Mouse (Mus musculus): ENCODE results near the gene Ift22. TPM values are rescaled to one million over a fixed set of nuclear protein-coding genes. Genes with fewer than 3 reads are reported as not detected.

Ift22 gene
- polyA plus RNA-seq (2015; fragmentation: Nextera tagmentation; extraction: Ambion mirVana): 123 and 126 TPM in 2 replicates

DNA sequence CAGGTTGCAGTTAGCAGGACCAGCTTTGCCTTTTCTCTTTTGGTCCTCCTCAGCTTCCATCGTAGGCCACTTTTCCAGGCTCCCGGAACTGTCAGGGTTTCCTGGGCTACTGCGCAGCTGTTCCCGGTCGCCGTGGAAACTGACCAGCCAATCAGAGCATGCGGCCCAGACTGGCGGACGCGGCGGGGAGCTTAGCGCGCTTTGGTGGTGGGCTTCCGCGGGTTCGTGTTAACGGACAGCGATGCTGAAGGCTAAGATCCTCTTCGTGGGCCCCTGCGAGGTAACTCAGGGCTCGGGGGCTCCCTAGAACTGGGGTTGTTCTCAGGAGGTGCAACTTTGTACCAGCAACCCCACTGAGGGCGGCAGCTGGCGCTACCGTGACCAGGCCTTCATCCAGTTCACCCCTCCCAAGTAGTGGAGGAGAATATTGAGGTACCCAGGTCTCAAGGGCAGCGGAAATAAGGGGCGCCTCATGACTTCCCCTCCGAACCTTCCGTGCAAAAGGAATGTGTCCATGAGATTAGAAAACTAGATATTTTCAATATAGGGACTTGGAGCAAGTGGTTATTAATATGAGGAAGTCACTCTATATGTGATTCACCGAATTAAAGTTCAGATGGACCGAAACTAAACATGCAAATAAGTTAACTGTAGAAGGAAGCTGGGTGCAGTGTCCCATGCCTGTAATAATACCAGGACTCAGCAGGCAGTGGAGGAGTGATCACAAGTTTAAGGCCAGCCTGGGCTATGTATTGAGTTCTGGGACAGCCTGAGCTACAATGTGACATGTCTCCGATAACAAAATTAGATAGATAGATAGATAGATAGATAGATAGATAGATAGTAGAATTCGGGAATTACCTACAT, at the start of gene Ift22:
Ift22 (plus strand) TSS at position 160 of the 867 bp plus-strand sequence.
- Histone ChIP-seq H3K4me2 (peak within 1 kb of the TSS; percentile 63), H3K4me3 (peak within 1 kb of the TSS; percentile 56), H3K9ac (peak within 1 kb of the TSS; percentile 70), H3K4me1 (peaks cover 14% of the 10 kb centered on the region), H3K27ac (no peak within 1 kb of the TSS), H3K27me3 (no peaks in the 10 kb centered on the region), H3K9me3 (replicated peaks) (no peaks in the 10 kb centered on the region), H3K36me3 (ENCODE audit: poor library complexity, severe bottlenecking) (peaks cover 25% of the 10 kb centered on the region)
- ATAC-seq: peak; percentile 97
- WGBS: 10% methylated on average over 32 of the region's 32 CpGs

DNA sequence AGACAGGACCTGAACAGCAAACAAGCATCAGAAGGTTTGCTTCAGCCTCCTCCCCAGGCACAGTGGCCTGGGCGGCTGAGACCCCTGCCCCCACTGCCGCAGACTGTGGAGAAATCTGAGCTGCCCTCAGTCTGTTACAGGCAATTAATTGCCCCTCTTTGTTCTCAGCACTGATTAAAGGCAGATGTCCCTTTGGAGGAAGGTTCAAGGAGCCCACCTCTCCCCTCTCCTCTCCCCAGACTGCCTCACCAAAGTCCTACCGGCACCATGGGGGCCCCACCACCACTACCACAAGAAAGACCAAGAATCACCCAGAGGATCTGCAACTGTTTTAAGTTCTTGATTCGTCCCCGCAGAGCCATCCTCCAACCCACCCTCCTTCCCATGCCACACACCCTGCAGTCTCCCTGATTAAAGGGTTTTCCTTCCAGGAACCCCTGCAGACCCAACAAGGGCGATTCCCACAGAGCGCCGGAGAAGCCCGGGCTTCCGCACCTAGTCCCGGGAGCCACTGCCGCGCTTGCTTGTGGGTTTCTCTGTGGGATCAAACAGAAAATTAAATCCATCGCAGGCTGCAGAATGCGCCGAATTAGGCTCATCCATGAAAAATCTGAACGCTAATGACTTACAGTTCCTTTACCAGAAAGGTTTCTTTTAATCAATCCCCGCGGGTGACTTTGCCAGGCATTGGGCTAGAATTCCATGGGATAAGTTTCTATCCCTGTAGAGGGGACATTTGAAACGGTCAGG, 46.6 kb upstream of the Ift22 start:
- ATAC-seq: no peak
- Histone ChIP-seq H3K36me3 (ENCODE audit: poor library complexity, severe bottlenecking) (no peaks in the 10 kb centered on the region), H3K9me3 (replicated peaks) (no peaks in the 10 kb centered on the region), H3K4me2 (peak overlapping the region; percentile 34), H3K4me1 (peaks cover 27% of the 10 kb centered on the region), H3K9ac (peak overlapping the region; percentile 30), H3K4me3 (no peak overlapping the region), H3K27ac (no peak overlapping the region), H3K27me3 (no peaks in the 10 kb centered on the region)
- 4% methylated on average over 20 of the region's 20 CpGs for WGBS

DNA sequence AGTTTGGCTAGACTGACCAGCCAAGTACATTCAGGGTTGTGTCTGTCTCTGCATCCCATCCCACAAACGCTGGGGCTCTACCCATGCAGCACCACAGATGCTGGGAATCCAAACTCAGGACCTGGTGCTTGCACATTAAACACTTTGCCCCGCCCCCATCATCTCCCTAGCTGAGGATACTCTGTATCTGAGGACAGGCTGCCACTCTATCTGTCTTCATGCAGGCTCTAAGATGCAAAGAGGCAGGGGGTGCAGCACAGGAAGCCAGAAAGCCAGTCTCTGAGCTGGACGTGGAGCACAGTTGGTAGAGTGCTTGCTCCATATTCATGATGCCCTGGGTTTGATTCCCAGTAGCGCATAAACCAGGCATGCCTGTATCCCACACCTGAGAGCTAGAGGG, 45.1 kb upstream of the Ift22 start:
- H3K4me3 ChIP-seq: no peak overlapping the region
- no peaks in the 10 kb centered on the region for H3K36me3 ChIP-seq (ENCODE audit: poor library complexity, severe bottlenecking)
- no peaks in the 10 kb centered on the region for H3K27me3 ChIP-seq
- no peaks in the 10 kb centered on the region for H3K9me3 ChIP-seq (replicated peaks)
- H3K27ac ChIP-seq: no peak overlapping the region
- 60% methylated on average over 4 of the region's 4 CpGs for WGBS
- H3K4me2 ChIP-seq: no peak overlapping the region
- ATAC-seq: no peak
- H3K4me1 ChIP-seq: peaks cover 27% of the 10 kb centered on the region
- H3K9ac ChIP-seq: no peak overlapping the region

- Histone ChIP-seq H3K4me1 (peaks cover 27% of the 10 kb centered on the region), H3K9me3 (replicated peaks) (no peaks in the 10 kb centered on the region), H3K4me3 (no peak overlapping the region), H3K27me3 (no peaks in the 10 kb centered on the region), H3K4me2 (no peak overlapping the region), H3K36me3 (ENCODE audit: poor library complexity, severe bottlenecking) (no peaks in the 10 kb centered on the region), H3K9ac (no peak overlapping the region), H3K27ac (peak overlapping the region; percentile 55; the same call in 1 of the 2 replicates)
- ATAC-seq: no peak
- WGBS: 54% methylated on average over 9 of the region's 9 CpGs
These were observed 44.7 kb upstream of the Ift22 start for GRCm38 (mm10) chr5:136863276-136863675.

DNA sequence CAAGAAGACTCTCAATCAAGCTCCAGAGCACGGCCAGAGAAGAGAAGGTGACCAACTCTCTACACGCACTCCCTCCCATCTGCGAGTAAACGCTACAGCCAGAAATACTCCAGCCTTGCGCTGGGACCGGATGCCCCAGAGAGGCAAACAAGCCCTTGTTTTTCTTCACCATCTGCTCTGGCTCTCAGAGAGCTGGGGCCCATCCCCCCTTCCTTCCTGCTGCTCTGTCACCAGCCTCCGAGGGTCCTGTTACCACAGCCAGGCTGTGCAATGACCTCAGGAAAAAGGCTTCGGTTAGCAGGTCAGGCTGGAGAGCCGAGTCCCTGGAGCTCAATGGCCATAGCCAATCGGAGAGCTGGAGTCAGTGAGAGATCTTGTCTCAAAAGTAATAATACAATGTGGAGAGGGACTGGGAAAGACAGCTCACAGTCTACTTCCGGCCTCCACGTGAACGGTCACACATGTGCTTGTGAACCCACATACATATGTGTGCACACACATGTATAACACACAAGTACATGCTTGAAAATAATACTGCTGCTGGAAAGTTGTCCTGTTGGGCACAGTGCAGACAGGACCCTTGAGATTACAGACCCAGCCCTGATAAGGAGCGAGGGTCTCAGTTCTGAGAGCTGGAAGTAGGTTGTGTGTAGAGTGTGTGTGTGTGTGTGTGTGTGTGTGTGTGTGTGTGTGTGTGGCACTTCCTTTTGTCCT, 43.8 kb upstream of the Ift22 start:
- ATAC-seq: peak; percentile 53; the same call in 1 of the 2 replicates
- Histone ChIP-seq H3K9me3 (replicated peaks) (no peaks in the 10 kb centered on the region), H3K27ac (peak overlapping the region; percentile 55; the same call in 1 of the 2 replicates), H3K36me3 (ENCODE audit: poor library complexity, severe bottlenecking) (no peaks in the 10 kb centered on the region), H3K4me3 (no peak overlapping the region), H3K9ac (no peak overlapping the region), H3K4me2 (0 out of 2 replicates have a peak overlapping the region, but pooled peaks have one; percentile 14), H3K27me3 (no peaks in the 10 kb centered on the region), H3K4me1 (peaks cover 27% of the 10 kb centered on the region)
- WGBS: 22% methylated on average over 14 of the region's 14 CpGs

GRCm38 (mm10) chr5:136867706-136868105, 40.2 kb upstream of the Ift22 start:
- 79% methylated on average over 5 of the region's 5 CpGs for WGBS
- Histone ChIP-seq H3K27me3 (no peaks in the 10 kb centered on the region), H3K27ac (no peak overlapping the region), H3K4me1 (peaks cover 17% of the 10 kb centered on the region), H3K4me3 (no peak overlapping the region), H3K4me2 (no peak overlapping the region), H3K9me3 (replicated peaks) (no peaks in the 10 kb centered on the region), H3K9ac (no peak overlapping the region), H3K36me3 (ENCODE audit: poor library complexity, severe bottlenecking) (no peaks in the 10 kb centered on the region)
- no peak for ATAC-seq

- H3K9ac ChIP-seq: no peak overlapping the region
- 72% methylated on average over 10 of the region's 10 CpGs for WGBS
- no peak overlapping the region for H3K4me3 ChIP-seq
- no peaks in the 10 kb centered on the region for H3K36me3 ChIP-seq (ENCODE audit: poor library complexity, severe bottlenecking)
- no peaks in the 10 kb centered on the region for H3K4me1 ChIP-seq
- H3K4me2 ChIP-seq: no peak overlapping the region
- no peaks in the 10 kb centered on the region for H3K27me3 ChIP-seq
- H3K9me3 ChIP-seq (replicated peaks): no peaks in the 10 kb centered on the region
- ATAC-seq: no peak
- no peak overlapping the region; the same call in 1 of the 2 replicates for H3K27ac ChIP-seq
These were observed 38.4 kb upstream of the Ift22 start for GRCm38 (mm10) chr5:136869451-136870114.

GRCm38 (mm10) chr5:136872417-136872816, 35.5 kb upstream of the Ift22 start:
- no peaks in the 10 kb centered on the region for H3K4me1 ChIP-seq
- H3K27me3 ChIP-seq: no peaks in the 10 kb centered on the region
- 90% methylated on average over 8 of the region's 8 CpGs for WGBS
- H3K4me2 ChIP-seq: no peak overlapping the region
- no peak overlapping the region for H3K27ac ChIP-seq
- no peaks in the 10 kb centered on the region for H3K36me3 ChIP-seq (ENCODE audit: poor library complexity, severe bottlenecking)
- H3K4me3 ChIP-seq: no peak overlapping the region
- H3K9ac ChIP-seq: no peak overlapping the region
- no peaks in the 10 kb centered on the region for H3K9me3 ChIP-seq (replicated peaks)
- no peak for ATAC-seq

DNA sequence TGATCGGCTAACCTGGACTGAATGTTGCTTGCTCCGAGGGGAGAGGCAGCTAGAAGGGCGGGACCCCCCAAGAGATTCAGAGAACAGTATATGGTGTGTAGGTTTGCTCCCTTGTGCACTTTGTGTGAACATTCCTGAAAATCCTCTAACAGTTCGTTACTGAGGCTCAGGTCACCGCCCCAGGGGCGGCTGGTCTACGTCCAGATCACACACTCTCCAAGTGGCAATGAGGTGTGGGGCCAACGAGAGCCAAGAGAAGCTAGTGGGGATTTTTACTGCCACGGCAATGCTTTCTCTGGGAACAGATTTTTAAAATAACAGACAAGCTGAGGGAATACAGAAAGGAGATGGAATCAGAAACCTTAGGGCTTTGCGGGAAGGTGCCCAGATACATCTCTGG, 33.7 kb upstream of the Ift22 start:
- WGBS: 79% methylated on average over 10 of the region's 10 CpGs
- H3K4me2 ChIP-seq: no peak overlapping the region

DNA sequence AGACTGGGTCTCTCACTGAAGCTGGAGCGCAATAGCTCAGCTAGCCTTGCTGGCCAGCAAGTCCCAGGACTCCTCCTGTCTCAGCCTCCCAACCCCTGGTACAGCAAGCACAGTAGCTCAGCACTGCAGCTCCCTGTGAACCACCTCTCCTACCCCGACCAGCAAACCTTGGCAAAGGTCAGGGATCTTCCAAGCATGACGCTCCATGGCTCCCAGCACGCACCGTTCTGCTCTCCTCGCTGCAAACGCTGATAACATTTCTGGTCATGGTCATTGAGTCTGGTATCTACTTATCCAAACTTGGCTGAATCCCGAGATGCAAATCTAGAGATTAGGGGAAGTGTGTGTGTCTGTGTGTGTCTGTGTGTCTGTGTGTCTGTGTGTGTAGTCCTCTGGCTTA, 27.8 kb upstream of the Ift22 start:
- ATAC-seq: no peak
- WGBS: 87% methylated on average over 8 of the region's 8 CpGs

More for the DNA sequence above, 33.7 kb upstream of the Ift22 start:
- Histone ChIP-seq H3K36me3 (ENCODE audit: poor library complexity, severe bottlenecking) (no peaks in the 10 kb centered on the region), H3K27ac (no peak overlapping the region), H3K9ac (no peak overlapping the region), H3K9me3 (replicated peaks) (no peaks in the 10 kb centered on the region), H3K27me3 (no peaks in the 10 kb centered on the region), H3K4me3 (no peak overlapping the region), H3K4me1 (no peaks in the 10 kb centered on the region)
- no peak for ATAC-seq

DNA sequence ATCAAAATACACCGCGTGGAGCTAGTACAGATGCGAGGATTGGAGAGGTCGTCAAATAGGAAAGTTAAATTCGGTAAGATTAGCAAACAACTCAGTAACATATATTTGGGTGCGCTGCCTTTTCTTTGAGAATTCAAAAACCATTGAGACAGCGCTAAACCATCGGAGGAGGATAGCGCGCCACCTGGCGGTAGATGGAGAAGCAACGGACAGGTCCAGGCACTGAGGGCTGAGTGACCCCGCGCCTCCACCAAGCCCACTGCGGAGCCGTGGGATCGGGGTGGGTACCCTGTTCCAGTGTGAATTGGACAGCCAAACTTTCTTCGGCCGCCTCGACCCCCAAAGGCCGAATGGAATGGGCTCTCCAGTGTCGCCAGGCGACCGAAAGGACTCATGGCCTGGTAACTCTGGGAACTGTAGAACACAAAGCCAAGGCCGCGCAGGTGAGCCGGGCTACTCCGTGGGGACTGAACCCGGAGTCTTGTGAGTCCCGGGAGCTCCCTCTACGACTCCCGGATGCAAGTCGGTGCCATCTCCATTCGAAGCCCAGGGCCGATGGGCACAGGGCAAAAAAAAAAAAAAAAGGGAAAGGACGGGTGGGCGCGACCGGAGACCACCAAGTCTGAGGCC, 26.5 kb upstream of the Ift22 start:
- WGBS: 7% methylated on average over 39 of the region's 39 CpGs

More for the DNA sequence above, 27.8 kb upstream of the Ift22 start:
- Histone ChIP-seq H3K4me1 (peaks cover 14% of the 10 kb centered on the region), H3K27ac (no peak overlapping the region), H3K9ac (no peak overlapping the region), H3K4me2 (no peak overlapping the region), H3K4me3 (no peak overlapping the region), H3K36me3 (ENCODE audit: poor library complexity, severe bottlenecking) (no peaks in the 10 kb centered on the region), H3K27me3 (peaks cover 35% of the 10 kb centered on the region), H3K9me3 (replicated peaks) (no peaks in the 10 kb centered on the region)

More for the DNA sequence above, 26.5 kb upstream of the Ift22 start:
- Histone ChIP-seq H3K4me2 (peak overlapping the region; percentile 88), H3K9me3 (replicated peaks) (no peaks in the 10 kb centered on the region), H3K4me1 (peaks cover 14% of the 10 kb centered on the region), H3K4me3 (peak overlapping the region; percentile 49), H3K27ac (no peak overlapping the region), H3K36me3 (ENCODE audit: poor library complexity, severe bottlenecking) (no peaks in the 10 kb centered on the region), H3K27me3 (peaks cover 39% of the 10 kb centered on the region), H3K9ac (peak overlapping the region; percentile 73)
- ATAC-seq: peak; percentile 74; the same call in 1 of the 2 replicates

Data from forebrain, embryonic 13.5 days (tissue).